Mouse (Mus musculus) lung, embryonic 16.5 days (tissue): ENCODE results near the gene Serinc5. TPM values are rescaled to one million over a fixed set of nuclear protein-coding genes. Genes with fewer than 3 reads are reported as not detected.

Experiments used
- ATAC-seq: fragments of 200-750 bp; cut with Nextera tagmentation; 2 replicates; pipeline ENCODE4 v1.8.0; 2017; ENCODE audit warnings: low read depth, mild to moderate bottlenecking, moderate library complexity
- H3K27ac ChIP-seq: fragments of 300-500 bp; sonication (generic); 2 replicates; pipeline ENCODE4 v1.5.1; 2014; ENCODE audit warnings: mild to moderate bottlenecking, control low read depth, low read length
- H3K27me3 ChIP-seq: fragments of 300-500 bp; sonication (generic); 2 replicates; pipeline ENCODE4 v1.6.1; 2014; ENCODE audit warnings: low read depth, low read length, mixed read lengths; ENCODE audit not compliant: control insufficient read depth, insufficient read depth
- H3K36me3 ChIP-seq: fragments of 300-500 bp; sonication (generic); 2 replicates; pipeline ENCODE4 v1.6.1; 2014; ENCODE audit warnings: low read length; ENCODE audit not compliant: control insufficient read depth, insufficient read depth
- H3K4me1 ChIP-seq: fragments of 300-500 bp; sonication (generic); replicated peaks from 2 replicates; pipeline ENCODE4 v1.6.1; 2014; ENCODE audit warnings: low read length, mixed read lengths; ENCODE audit not compliant: control insufficient read depth, insufficient read depth
- H3K4me2 ChIP-seq: fragments of 300-500 bp; sonication (generic); 2 replicates; pipeline ENCODE4 v1.6.1; 2014; ENCODE audit warnings: low read depth, low read length, control low read depth
- H3K4me3 ChIP-seq: fragments of 300-500 bp; sonication (generic); 2 replicates; pipeline ENCODE4 v1.5.1; 2014; ENCODE audit warnings: mild to moderate bottlenecking, low read length, control low read depth
- H3K9ac ChIP-seq: fragments of 300-500 bp; sonication (generic); 2 replicates; pipeline ENCODE4 v1.6.1; 2014; ENCODE audit warnings: low read length, control low read depth
- H3K9me3 ChIP-seq: fragments of 300-500 bp; sonication (generic); 2 replicates; pipeline ENCODE4 v1.6.1; 2016; ENCODE audit warnings: low read length; ENCODE audit not compliant: control insufficient read depth
- WGBS: fragments of 180-500 bp; shearing (Covaris S2); extraction: QIAGEN DNeasy Blood & Tissue Kit; methylation state at CpG from one replicate; pipeline ENCODE4 v1.1.7; 2014; 5-methylcytosine and 5-hydroxymethylcytosine counted together
- polyA plus RNA-seq: library from polyadenylated mRNA; unstranded; fragments of >200 nt; fragmentation: Nextera tagmentation; extraction: Ambion mirVana; gene quantifications from 2 replicates; pipeline ENCODE4 v1.2.1, GENCODE M21; 2015

Gene Serinc5
- 33.2 and 34.2 TPM in 2 replicates for polyA plus RNA-seq

- H3K27me3 ChIP-seq: no peaks in the 10 kb centered on the region
- peak; percentile 98 for ATAC-seq
- H3K4me1 ChIP-seq: peaks cover 24% of the 10 kb centered on the region
- H3K27ac ChIP-seq: peak within 1 kb of the TSS; percentile 99
- H3K4me2 ChIP-seq: peak within 1 kb of the TSS; percentile 81
- no peaks in the 10 kb centered on the region for H3K9me3 ChIP-seq
- under 1% methylated on average over 55 of the region's 55 CpGs for WGBS
- H3K4me3 ChIP-seq: peak within 1 kb of the TSS; percentile 93
- peak within 1 kb of the TSS; percentile 93 for H3K9ac ChIP-seq
- no peaks in the 10 kb centered on the region for H3K36me3 ChIP-seq
Measured at GRCm38 (mm10) chr13:92610311-92611221, at the start of gene Serinc5. Serinc5 (plus strand) TSS chr13:92611091.

- Histone ChIP-seq H3K4me2 (no peak within 1 kb of the TSS), H3K4me3 (no peak within 1 kb of the TSS), H3K9ac (no peak within 1 kb of the TSS), H3K36me3 (no peaks in the 10 kb centered on the region), H3K4me1 (peaks cover 8% of the 10 kb centered on the region), H3K27me3 (no peaks in the 10 kb centered on the region), H3K9me3 (no peaks in the 10 kb centered on the region), H3K27ac (no peak within 1 kb of the TSS)
- ATAC-seq: no peak
Measured at GRCm38 (mm10) chr13:92576072-92576471, 34.8 kb upstream of the Serinc5 start, which contains the start of gene Spz1. Spz1 (minus strand) TSS chr13:92576172.

- Histone ChIP-seq H3K36me3 (no peaks in the 10 kb centered on the region), H3K9ac (no peak overlapping the region), H3K4me2 (no peak overlapping the region), H3K9me3 (no peaks in the 10 kb centered on the region), H3K27me3 (no peaks in the 10 kb centered on the region), H3K4me3 (no peak overlapping the region), H3K4me1 (peaks cover 11% of the 10 kb centered on the region), H3K27ac (no peak overlapping the region)
- whole genome bisulfite sequencing: 72% methylated on average over 6 of the region's 6 CpGs
- no peak for ATAC-seq
Measured at GRCm38 (mm10) chr13:92576688-92577087, 34.2 kb upstream of the Serinc5 start.

GRCm38 (mm10) chr13:92578210-92578609 is 32.7 kb upstream of the Serinc5 start:
- no peak overlapping the region for H3K27ac ChIP-seq
- WGBS: 70% methylated on average over 4 of the region's 4 CpGs
- H3K9me3 ChIP-seq: no peaks in the 10 kb centered on the region
- peaks cover 11% of the 10 kb centered on the region for H3K4me1 ChIP-seq
- H3K9ac ChIP-seq: no peak overlapping the region
- H3K27me3 ChIP-seq: no peaks in the 10 kb centered on the region
- no peaks in the 10 kb centered on the region for H3K36me3 ChIP-seq
- H3K4me3 ChIP-seq: no peak overlapping the region
- no peak overlapping the region for H3K4me2 ChIP-seq
- ATAC-seq: no peak

GRCm38 (mm10) chr13:92580220-92581043 is 30.5 kb upstream of the Serinc5 start:
- Histone ChIP-seq H3K4me1 (peaks cover 24% of the 10 kb centered on the region), H3K27ac (peak overlapping the region; percentile 83; the same call in 1 of the 2 replicates), H3K9me3 (no peaks in the 10 kb centered on the region), H3K9ac (peak overlapping the region; percentile 24; the same call in 1 of the 2 replicates), H3K27me3 (no peaks in the 10 kb centered on the region), H3K4me3 (no peak overlapping the region), H3K36me3 (no peaks in the 10 kb centered on the region), H3K4me2 (peak overlapping the region; percentile 32)
- peak; percentile 87 for ATAC-seq
- WGBS: 16% methylated on average over 10 of the region's 10 CpGs

GRCm38 (mm10) chr13:92584094-92584717 is 26.7 kb upstream of the Serinc5 start:
- 6% methylated on average over 8 of the region's 8 CpGs for WGBS
- Histone ChIP-seq H3K27ac (peak overlapping the region; percentile 81), H3K9me3 (no peaks in the 10 kb centered on the region), H3K36me3 (no peaks in the 10 kb centered on the region), H3K27me3 (no peaks in the 10 kb centered on the region), H3K4me3 (no peak overlapping the region), H3K4me1 (peaks cover 33% of the 10 kb centered on the region), H3K4me2 (peak overlapping the region; percentile 17; the same call in 1 of the 2 replicates), H3K9ac (no peak overlapping the region)
- ATAC-seq: peak; percentile 68

- H3K27me3 ChIP-seq: no peaks in the 10 kb centered on the region
- peaks cover 27% of the 10 kb centered on the region for H3K4me1 ChIP-seq
- no peak for ATAC-seq
- WGBS: 37% methylated on average over 3 of the region's 3 CpGs
- H3K4me2 ChIP-seq: no peak overlapping the region
- H3K4me3 ChIP-seq: no peak overlapping the region
- H3K36me3 ChIP-seq: no peaks in the 10 kb centered on the region
- no peak overlapping the region for H3K27ac ChIP-seq
- H3K9me3 ChIP-seq: no peaks in the 10 kb centered on the region
- H3K9ac ChIP-seq: no peak overlapping the region
Measured at GRCm38 (mm10) chr13:92588704-92589103, 22.2 kb upstream of the Serinc5 start.

- no peak overlapping the region for H3K4me3 ChIP-seq
- peaks cover 29% of the 10 kb centered on the region for H3K4me1 ChIP-seq
- no peak overlapping the region for H3K9ac ChIP-seq
- H3K27me3 ChIP-seq: no peaks in the 10 kb centered on the region
- no peaks in the 10 kb centered on the region for H3K36me3 ChIP-seq
- no peaks in the 10 kb centered on the region for H3K9me3 ChIP-seq
- ATAC-seq: peak; percentile 32; the same call in 1 of the 2 replicates
- no peak overlapping the region for H3K4me2 ChIP-seq
- no peak overlapping the region for H3K27ac ChIP-seq
Measured at GRCm38 (mm10) chr13:92589255-92589654, 21.6 kb upstream of the Serinc5 start.
